Mouse (Mus musculus): ENCODE measurements around the gene Hps5.
"Not testable (repeated sequence)": the region's sequence is repeated elsewhere in the genome, so short reads cannot be mapped to it uniquely, and the experiment has no call there.

DNA sequence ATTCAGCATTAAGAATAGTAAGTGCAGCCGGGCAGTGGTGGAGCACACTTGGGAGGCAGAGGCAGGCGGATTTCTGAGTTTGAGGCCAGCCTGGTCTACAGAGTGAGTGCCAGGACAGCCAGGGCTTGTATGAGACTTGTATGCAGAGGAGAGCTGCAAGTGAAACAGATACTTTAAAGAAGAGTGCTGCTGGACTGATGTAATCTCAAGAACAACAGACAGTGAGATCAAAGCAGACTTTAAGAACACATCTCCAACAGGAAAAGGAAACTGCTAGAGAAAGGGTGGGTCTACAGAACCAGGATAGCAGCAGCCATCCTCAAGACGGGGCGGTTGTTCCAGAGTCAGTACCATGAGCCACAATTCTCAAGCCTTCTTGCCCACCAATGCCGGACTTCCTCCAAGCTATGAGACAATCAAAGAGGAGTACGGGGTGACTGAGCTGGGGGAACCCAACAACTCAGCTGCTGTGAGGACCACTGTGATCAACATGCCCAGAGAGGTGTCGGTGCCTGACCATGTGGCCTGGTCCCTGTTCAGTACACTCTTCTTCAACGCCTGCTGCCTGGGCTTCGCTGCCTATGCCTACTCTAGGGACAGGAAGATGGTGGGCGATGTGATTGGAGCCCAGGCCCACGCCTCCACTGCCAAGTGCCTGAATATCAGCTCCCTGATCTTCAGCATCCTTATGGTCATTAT, 36.4 kb upstream of the Hps5 start:
- TF ChIP-seq MAFK (IDR thresholded peaks at IDR 0.05; ENCODE audit: insufficient read depth, low read depth, low read length); HCFC1 (IDR thresholded peaks at IDR 0.05; ENCODE audit: borderline replicate concordance, insufficient read depth, low read length); ZNF384 (IDR thresholded peaks at IDR 0.05; ENCODE audit: low read depth, low read length): not testable (repeated sequence)
